ENCODE assay signal across 8 mouse cellular contexts in genomic region chr2:92388891-92389641, GRCm38 (mm10). TPM values are rescaled to one million over a fixed set of nuclear protein-coding genes. Genes with fewer than 3 reads are reported as not detected.
DNase-seq lines count a peak whose midpoint lies in the region; ATAC-seq and TF ChIP-seq lines count a peak whose summit lies in the region.

No protein-coding gene starts in this region.

- peak; percentile 97 for DNase-seq in embryonic facial prominence, embryonic 14.5 days (ENCODE audit: low spot score)
- peak; percentile 94 for DNase-seq in heart, embryonic 10.5 days (ENCODE audit: low spot score)
- DNase-seq in kidney, adult 9 months = peak; percentile 85
- DNase-seq in stomach, postnatal 0 days (ENCODE audit: low spot score) = peak; percentile 83

- H3K79me2 ChIP-seq in myocyte (ENCODE audit: control insufficient read depth, insufficient read depth) = no peaks in the 10 kb centered on the region

- no peak for TF ChIP-seq EP300 in stomach, postnatal 0 days (optimal IDR thresholded peaks at IDR 0.05)

- H3K9ac ChIP-seq in embryonic facial prominence, embryonic 14.5 days (ENCODE audit: low read depth, low read length) = peak overlapping the region; percentile 76
- peak overlapping the region; percentile 80 for H3K9ac ChIP-seq in limb, embryonic 13.5 days
- peak overlapping the region; percentile 71 for H3K9ac ChIP-seq in stomach, postnatal 0 days (ENCODE audit: low read length)

- peak overlapping the region; percentile 86 for H3K4me2 ChIP-seq in embryonic facial prominence, embryonic 14.5 days (ENCODE audit: low read depth, low read length)
- peak overlapping the region; percentile 91 for H3K4me2 ChIP-seq in limb, embryonic 13.5 days (replicated peaks)
- H3K4me2 ChIP-seq in myocyte (ENCODE audit: low read depth) = peak overlapping the region; percentile 87
- H3K4me2 ChIP-seq in stomach, postnatal 0 days (replicated peaks; ENCODE audit: low read depth) = peak overlapping the region; percentile 79

- no peaks in the 10 kb centered on the region for H3K9me3 ChIP-seq in megakaryocyte, embryonic 14.5 days
- no peaks in the 10 kb centered on the region for H3K9me3 ChIP-seq in embryonic facial prominence, embryonic 14.5 days (ENCODE audit: control insufficient read depth, low read length)
- H3K9me3 ChIP-seq in heart, embryonic 10.5 days = no peaks in the 10 kb centered on the region
- H3K9me3 ChIP-seq in limb, embryonic 13.5 days = no peaks in the 10 kb centered on the region
- H3K9me3 ChIP-seq in stomach, postnatal 0 days (ENCODE audit: control insufficient read depth, low read length) = no peaks in the 10 kb centered on the region

- ATAC-seq in megakaryocyte, adult 5-6 weeks (ENCODE audit: poor library complexity, severe bottlenecking) = no peak
- ATAC-seq in embryonic facial prominence, embryonic 14.5 days (ENCODE audit: low read depth) = peak; percentile 93
- ATAC-seq in limb, embryonic 13.5 days (ENCODE audit: low FRiP score, low read depth) = peak; percentile 90
- peak; percentile 86 for ATAC-seq in stomach, postnatal 0 days (ENCODE audit: low FRiP score, low TSS enrichment)

- under 1% methylated on average over 37 of the region's 62 CpGs for WGBS in embryonic facial prominence, embryonic 14.5 days
- 1% methylated on average over 57 of the region's 62 CpGs for WGBS in heart, embryonic 10.5 days
- WGBS in limb, embryonic 13.5 days = 1% methylated on average over 62 of the region's 62 CpGs
- WGBS in stomach, postnatal 0 days = under 1% methylated on average over 39 of the region's 62 CpGs

- TF ChIP-seq CTCF in stomach, postnatal 0 days (IDR thresholded peaks at IDR 0.05; ENCODE audit: low read depth) = peak; percentile 28; the same call in 1 of the 2 replicates

- peaks cover 4% of the 10 kb centered on the region for H3K36me3 ChIP-seq in megakaryocyte, embryonic 14.5 days (replicated peaks; ENCODE audit: low read length)
- H3K36me3 ChIP-seq in embryonic facial prominence, embryonic 14.5 days (ENCODE audit: control insufficient read depth, insufficient read depth, low read length) = peaks cover 33% of the 10 kb centered on the region
- peaks cover 34% of the 10 kb centered on the region for H3K36me3 ChIP-seq in heart, embryonic 10.5 days
- H3K36me3 ChIP-seq in limb, embryonic 13.5 days = peaks cover 34% of the 10 kb centered on the region
- no peaks in the 10 kb centered on the region for H3K36me3 ChIP-seq in myocyte (ENCODE audit: control insufficient read depth, insufficient read depth)
- H3K36me3 ChIP-seq in stomach, postnatal 0 days (ENCODE audit: control insufficient read depth, insufficient read depth, low read length) = peaks cover 2% of the 10 kb centered on the region; the same call in 1 of the 2 replicates

- peak overlapping the region; percentile 84 for H3K4me3 ChIP-seq in megakaryocyte, embryonic 14.5 days (replicated peaks)
- peak overlapping the region; percentile 73 for H3K4me3 ChIP-seq in embryonic facial prominence, embryonic 14.5 days (ENCODE audit: low read depth, low read length)
- peak overlapping the region; percentile 72 for H3K4me3 ChIP-seq in heart, embryonic 10.5 days
- H3K4me3 ChIP-seq in limb, embryonic 13.5 days = peak overlapping the region; percentile 73
- H3K4me3 ChIP-seq in myocyte = peak overlapping the region; percentile 25
- peak overlapping the region; percentile 60 for H3K4me3 ChIP-seq in stomach, postnatal 0 days (ENCODE audit: low read depth, low read length)

- peak; percentile 34 for TF ChIP-seq POLR2A in myocyte (IDR thresholded peaks at IDR 0.05; ENCODE audit: insufficient read length, low read depth)

- peak overlapping the region; percentile 83 for H3K27ac ChIP-seq in embryonic facial prominence, embryonic 14.5 days (replicated peaks; ENCODE audit: low read depth, low read length)
- H3K27ac ChIP-seq in heart, embryonic 10.5 days = peak overlapping the region; percentile 90
- H3K27ac ChIP-seq in limb, embryonic 13.5 days = peak overlapping the region; percentile 82; the same call in 1 of the 2 replicates
- H3K27ac ChIP-seq in stomach, postnatal 0 days (replicated peaks) = peak overlapping the region; percentile 73

- peaks cover 47% of the 10 kb centered on the region for H3K4me1 ChIP-seq in megakaryocyte, embryonic 14.5 days
- peaks cover 20% of the 10 kb centered on the region; the same call in 1 of the 2 replicates for H3K4me1 ChIP-seq in embryonic facial prominence, embryonic 14.5 days (ENCODE audit: control insufficient read depth, insufficient read depth, low read length)
- H3K4me1 ChIP-seq in heart, embryonic 10.5 days = peaks cover 68% of the 10 kb centered on the region
- H3K4me1 ChIP-seq in limb, embryonic 13.5 days = peaks cover 49% of the 10 kb centered on the region
- H3K4me1 ChIP-seq in stomach, postnatal 0 days (replicated peaks; ENCODE audit: control insufficient read depth, insufficient read depth) = 0 out of 2 replicates have a peak, but pooled peaks cover 3% of the 10 kb centered on the region

- peaks cover 88% of the 10 kb centered on the region for H3K27me3 ChIP-seq in megakaryocyte, embryonic 14.5 days (replicated peaks)
- H3K27me3 ChIP-seq in embryonic facial prominence, embryonic 14.5 days (replicated peaks; ENCODE audit: control insufficient read depth, insufficient read depth, low read length) = no peaks in the 10 kb centered on the region
- H3K27me3 ChIP-seq in heart, embryonic 10.5 days (ENCODE audit: insufficient read depth, poor library complexity, severe bottlenecking) = peaks cover 73% of the 10 kb centered on the region
- no peaks in the 10 kb centered on the region for H3K27me3 ChIP-seq in limb, embryonic 13.5 days
- peaks cover 11% of the 10 kb centered on the region for H3K27me3 ChIP-seq in myocyte (ENCODE audit: control insufficient read depth, insufficient read depth, insufficient read length)
- no peaks in the 10 kb centered on the region for H3K27me3 ChIP-seq in stomach, postnatal 0 days (ENCODE audit: control insufficient read depth, insufficient read depth, low read length)

- peak overlapping the region; percentile 6 for H3ac ChIP-seq in myocyte (ENCODE audit: control insufficient read depth, insufficient read length)

RNA-seq across cellular contexts. Expression of gene 1700029I15Rik, which starts 6.7 kb away (rescaled TPM):
- 3.6 TPM in 1 of 2 replicates, not detected in the other for polyA plus RNA-seq in megakaryocyte, embryonic 14.5 days (2012; ENCODE audit: insufficient read depth, low replicate concordance)
- 2.6 and 3.5 TPM in 2 replicates for total RNA-seq in megakaryocyte, adult 5-6 weeks (2015)
- total RNA-seq in megakaryocyte, adult 5-6 weeks (2017) = 1.5 and 3.1 TPM in 2 replicates
- polyA plus RNA-seq in embryonic facial prominence, embryonic 14.5 days (2014; fragmentation: Nextera tagmentation; extraction: Ambion mirVana) = 2.7 and 3.0 TPM in 2 replicates
- 0.89 and 2.7 TPM in 2 replicates for polyA plus RNA-seq in heart, embryonic 10.5 days (2016; fragmentation: Nextera tagmentation; extraction: Ambion mirVana)
- polyA plus RNA-seq in limb, embryonic 13.5 days (2015; fragmentation: Nextera tagmentation; extraction: Ambion mirVana) = 2.3 and 4.8 TPM in 2 replicates
- 0.91 TPM for polyA plus RNA-seq in myocyte (2012; fragmentation: generic; extraction: Trizol)
- polyA plus RNA-seq in stomach, postnatal 0 days (2015; fragmentation: Nextera tagmentation; extraction: Ambion mirVana) = 1.7 and 2.3 TPM in 2 replicates

RNA-seq across cellular contexts. Expression of gene Mapk8ip1, which starts 12.0 kb away (rescaled TPM):
- polyA plus RNA-seq in megakaryocyte, embryonic 14.5 days (2012; ENCODE audit: insufficient read depth, low replicate concordance) = 0.20 TPM in 1 of 2 replicates, not detected in the other
- not detected in 2 replicates for total RNA-seq in megakaryocyte, adult 5-6 weeks (2015)
- 0.04 TPM in 1 of 2 replicates, not detected in the other for total RNA-seq in megakaryocyte, adult 5-6 weeks (2017)
- polyA plus RNA-seq in embryonic facial prominence, embryonic 14.5 days (2014; fragmentation: Nextera tagmentation; extraction: Ambion mirVana) = 17.6 and 18.1 TPM in 2 replicates
- 7.5 and 18.2 TPM in 2 replicates for polyA plus RNA-seq in heart, embryonic 10.5 days (2016; fragmentation: Nextera tagmentation; extraction: Ambion mirVana)
- 27.6 and 28.9 TPM in 2 replicates for polyA plus RNA-seq in limb, embryonic 13.5 days (2015; fragmentation: Nextera tagmentation; extraction: Ambion mirVana)
- 34.7 TPM for polyA plus RNA-seq in myocyte (2012; fragmentation: generic; extraction: Trizol)
- 10.3 and 12.5 TPM in 2 replicates for polyA plus RNA-seq in stomach, postnatal 0 days (2015; fragmentation: Nextera tagmentation; extraction: Ambion mirVana)

RNA-seq across cellular contexts. Expression of gene Large2, which starts 14.4 kb away (rescaled TPM):
- not detected in 2 replicates for polyA plus RNA-seq in megakaryocyte, embryonic 14.5 days (2012; ENCODE audit: insufficient read depth, low replicate concordance)
- not detected in 2 replicates for total RNA-seq in megakaryocyte, adult 5-6 weeks (2015)
- not detected in 2 replicates for total RNA-seq in megakaryocyte, adult 5-6 weeks (2017)
- 10.7 and 11.1 TPM in 2 replicates for polyA plus RNA-seq in embryonic facial prominence, embryonic 14.5 days (2014; fragmentation: Nextera tagmentation; extraction: Ambion mirVana)
- polyA plus RNA-seq in heart, embryonic 10.5 days (2016; fragmentation: Nextera tagmentation; extraction: Ambion mirVana) = 1.6 and 7.0 TPM in 2 replicates
- polyA plus RNA-seq in limb, embryonic 13.5 days (2015; fragmentation: Nextera tagmentation; extraction: Ambion mirVana) = 11.9 and 13.3 TPM in 2 replicates
- 0.11 TPM for polyA plus RNA-seq in myocyte (2012; fragmentation: generic; extraction: Trizol)
- polyA plus RNA-seq in stomach, postnatal 0 days (2015; fragmentation: Nextera tagmentation; extraction: Ambion mirVana) = 8.7 and 9.4 TPM in 2 replicates

RNA-seq across cellular contexts. Expression of gene Pex16, which starts 14.6 kb away (rescaled TPM):
- polyA plus RNA-seq in megakaryocyte, embryonic 14.5 days (2012; ENCODE audit: insufficient read depth, low replicate concordance) = 28.2 and 40.3 TPM in 2 replicates
- 13.8 and 18.1 TPM in 2 replicates for total RNA-seq in megakaryocyte, adult 5-6 weeks (2015)
- total RNA-seq in megakaryocyte, adult 5-6 weeks (2017) = 7.4 and 17.4 TPM in 2 replicates
- 19.6 and 22.7 TPM in 2 replicates for polyA plus RNA-seq in embryonic facial prominence, embryonic 14.5 days (2014; fragmentation: Nextera tagmentation; extraction: Ambion mirVana)
- polyA plus RNA-seq in heart, embryonic 10.5 days (2016; fragmentation: Nextera tagmentation; extraction: Ambion mirVana) = 19.0 and 19.2 TPM in 2 replicates
- 18.6 and 20.6 TPM in 2 replicates for polyA plus RNA-seq in limb, embryonic 13.5 days (2015; fragmentation: Nextera tagmentation; extraction: Ambion mirVana)
- 44.1 TPM for polyA plus RNA-seq in myocyte (2012; fragmentation: generic; extraction: Trizol)
- polyA plus RNA-seq in stomach, postnatal 0 days (2015; fragmentation: Nextera tagmentation; extraction: Ambion mirVana) = 33.5 and 38.3 TPM in 2 replicates

RNA-seq across cellular contexts. Expression of gene Cry2, which starts 44.8 kb away (rescaled TPM):
- 4.1 and 10.1 TPM in 2 replicates for polyA plus RNA-seq in megakaryocyte, embryonic 14.5 days (2012; ENCODE audit: insufficient read depth, low replicate concordance)
- total RNA-seq in megakaryocyte, adult 5-6 weeks (2015) = 3.5 and 4.1 TPM in 2 replicates
- 3.2 and 4.3 TPM in 2 replicates for total RNA-seq in megakaryocyte, adult 5-6 weeks (2017)
- 26.6 and 27.1 TPM in 2 replicates for polyA plus RNA-seq in embryonic facial prominence, embryonic 14.5 days (2014; fragmentation: Nextera tagmentation; extraction: Ambion mirVana)
- polyA plus RNA-seq in heart, embryonic 10.5 days (2016; fragmentation: Nextera tagmentation; extraction: Ambion mirVana) = 21.0 and 23.3 TPM in 2 replicates
- 31.0 and 34.9 TPM in 2 replicates for polyA plus RNA-seq in limb, embryonic 13.5 days (2015; fragmentation: Nextera tagmentation; extraction: Ambion mirVana)
- 9.3 TPM for polyA plus RNA-seq in myocyte (2012; fragmentation: generic; extraction: Trizol)
- 14.8 and 17.3 TPM in 2 replicates for polyA plus RNA-seq in stomach, postnatal 0 days (2015; fragmentation: Nextera tagmentation; extraction: Ambion mirVana)

Comparison
In these comparisons a context has a peak if more than half of its experiments do, and no peak if none do; other contexts are left out.
1. H3K4me3 ChIP-seq: peak in every context shown above with its lines; median percentile 84 in megakaryocyte, embryonic 14.5 days; 73 in embryonic facial prominence, embryonic 14.5 days; 73 in limb, embryonic 13.5 days; 72 in heart, embryonic 10.5 days; 60 in stomach, postnatal 0 days; 25 in myocyte.